Mouse (Mus musculus) neural tube, embryonic 14.5 days (tissue): ENCODE measurements around the gene Prr19. TPM values are rescaled to one million over a fixed set of nuclear protein-coding genes. Genes with fewer than 3 reads are reported as not detected.
"Not testable (repeated sequence)": the region's sequence is repeated elsewhere in the genome, so short reads cannot be mapped to it uniquely, and the experiment has no call there.

Experiments
- ATAC-seq: fragments of 200-750 bp; cut with Nextera tagmentation; 2 replicates; pipeline ENCODE4 v1.8.0; 2017; ENCODE audit warnings: low read depth, mild to moderate bottlenecking, moderate TSS enrichment, moderate library complexity
- H3K27ac ChIP-seq: fragments of 300-500 bp; sonication (generic); 2 replicates; pipeline ENCODE4 v1.5.1; 2014; ENCODE audit warnings: low read depth, mild to moderate bottlenecking, control low read depth, low read length, moderate library complexity, mixed read lengths
- H3K27me3 ChIP-seq: fragments of 300-500 bp; sonication (generic); 2 replicates; pipeline ENCODE4 v1.6.1; 2014; ENCODE audit warnings: low read length; ENCODE audit not compliant: control insufficient read depth, insufficient read depth
- H3K36me3 ChIP-seq: fragments of 300-500 bp; sonication (generic); 2 replicates; pipeline ENCODE4 v1.6.1; 2014; ENCODE audit warnings: low read length, mixed read lengths; ENCODE audit not compliant: control insufficient read depth, insufficient read depth
- H3K4me1 ChIP-seq: fragments of 300-500 bp; sonication (generic); 2 replicates; pipeline ENCODE4 v1.6.1; 2014; ENCODE audit warnings: low read length; ENCODE audit not compliant: control insufficient read depth, insufficient read depth
- H3K4me2 ChIP-seq: fragments of 300-500 bp; sonication (generic); 2 replicates; pipeline ENCODE4 v1.6.1; 2014; ENCODE audit warnings: mild to moderate bottlenecking, low read depth, low read length, control low read depth
- H3K4me3 ChIP-seq: fragments of 300-500 bp; sonication (generic); 2 replicates; pipeline ENCODE4 v1.5.1; 2014; ENCODE audit warnings: low read depth, low read length, control low read depth, mixed read lengths
- H3K9ac ChIP-seq: fragments of 300-500 bp; sonication (generic); replicated peaks from 2 replicates; pipeline ENCODE4 v1.6.1; 2014; ENCODE audit warnings: low read depth, mild to moderate bottlenecking, control low read depth, low read length, mixed read lengths
- H3K9me3 ChIP-seq: fragments of 300-500 bp; sonication (generic); 2 replicates; pipeline ENCODE4 v1.6.1; 2016; ENCODE audit warnings: low read length; ENCODE audit not compliant: control insufficient read depth
- WGBS: fragments of 180-500 bp; shearing (Covaris S2); extraction: QIAGEN DNeasy Blood & Tissue Kit; methylation state at CpG from one replicate; pipeline ENCODE4 v1.1.7; 2014; 5-methylcytosine and 5-hydroxymethylcytosine counted together
- polyA plus RNA-seq: library from polyadenylated mRNA; unstranded; fragments of >200 nt; fragmentation: Nextera tagmentation; extraction: Ambion mirVana; gene quantifications from 2 replicates; pipeline ENCODE4 v1.2.1, GENCODE M21; 2014

Gene Prr19
- 2.7 and 4.3 TPM in 2 replicates for polyA plus RNA-seq

DNA sequence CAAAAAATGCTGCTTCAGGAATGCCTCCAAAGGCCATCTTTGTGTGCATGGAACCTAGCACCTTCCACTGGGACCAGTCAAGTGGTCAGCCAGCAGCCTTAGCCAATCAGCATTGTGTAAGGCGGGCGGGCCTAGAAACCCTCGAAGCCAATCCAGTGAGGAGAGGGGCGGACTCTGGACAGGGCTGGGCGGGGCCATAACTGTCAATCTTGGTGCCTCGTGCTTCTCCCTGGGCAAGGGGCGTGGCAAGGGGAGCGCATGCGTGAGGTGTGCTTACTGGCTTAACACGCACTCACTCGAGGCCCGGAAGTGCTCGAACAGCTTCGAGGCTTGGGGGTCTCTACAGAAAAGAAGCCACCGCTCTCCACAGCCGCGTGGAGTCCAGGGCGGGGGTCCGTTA is at the start of gene Prr19:
Gene Prr19 (plus strand): TSS at position 349 of the 400 bp plus-strand sequence.
- peaks cover 16% of the 10 kb centered on the region for H3K4me1 ChIP-seq
- H3K9ac ChIP-seq, result no peak within 1 kb of the TSS
- ATAC-seq, result no peak
- no peaks in the 10 kb centered on the region for H3K9me3 ChIP-seq
- no peak within 1 kb of the TSS for H3K27ac ChIP-seq
- H3K4me3 ChIP-seq, result no peak within 1 kb of the TSS
- H3K36me3 ChIP-seq, result no peaks in the 10 kb centered on the region
- 58% methylated on average over 19 of the region's 19 CpGs for WGBS
- H3K4me2 ChIP-seq, result peak within 1 kb of the TSS; percentile 4; the same call in 1 of the 2 replicates
- no peaks in the 10 kb centered on the region for H3K27me3 ChIP-seq

DNA sequence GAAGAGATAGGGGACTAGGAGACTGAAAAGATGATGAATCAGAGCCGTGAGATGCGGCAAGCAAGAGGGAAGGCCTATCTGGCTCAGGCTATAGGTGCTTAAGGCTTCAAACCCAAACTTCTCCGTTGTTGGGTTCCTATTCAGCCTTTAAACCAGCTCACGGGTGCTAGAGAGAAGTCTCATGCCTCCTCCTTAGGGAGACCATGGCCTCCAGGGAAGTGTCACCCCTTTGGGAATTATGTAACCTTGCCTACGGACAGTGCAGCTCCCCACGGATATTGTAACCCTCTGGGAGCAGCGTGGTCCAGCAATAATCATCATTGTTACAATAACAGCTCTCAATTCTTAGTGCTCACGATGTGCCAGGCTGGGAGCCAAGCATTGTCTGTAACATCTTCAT is 49.4 kb upstream of the Prr19 start:
- H3K4me1 ChIP-seq, result peaks cover 15% of the 10 kb centered on the region
- peak overlapping the region; percentile 71 for H3K4me3 ChIP-seq
- H3K27ac ChIP-seq, result peak overlapping the region; percentile 70
- ATAC-seq, result no peak
- peak overlapping the region; percentile 99 for H3K4me2 ChIP-seq
- H3K9ac ChIP-seq, result peak overlapping the region; percentile 48
- H3K27me3 ChIP-seq, result no peaks in the 10 kb centered on the region
- no peaks in the 10 kb centered on the region for H3K36me3 ChIP-seq
- WGBS, result 9% methylated on average over 8 of the region's 8 CpGs
- H3K9me3 ChIP-seq, result no peaks in the 10 kb centered on the region

GRCm38 (mm10) chr7:25261896-25262295 is 39.3 kb upstream of the Prr19 start:
- H3K27ac ChIP-seq, result no peak overlapping the region
- H3K4me2 ChIP-seq, result no peak overlapping the region
- ATAC-seq, result no peak
- H3K9ac ChIP-seq, result no peak overlapping the region
- no peaks in the 10 kb centered on the region for H3K27me3 ChIP-seq
- H3K9me3 ChIP-seq, result no peaks in the 10 kb centered on the region
- 0 out of 2 replicates have a peak, but pooled peaks cover under 1% of the 10 kb centered on the region for H3K4me1 ChIP-seq
- 75% methylated on average over 1 of the region's 1 CpGs for WGBS
- no peak overlapping the region for H3K4me3 ChIP-seq
- no peaks in the 10 kb centered on the region for H3K36me3 ChIP-seq

DNA sequence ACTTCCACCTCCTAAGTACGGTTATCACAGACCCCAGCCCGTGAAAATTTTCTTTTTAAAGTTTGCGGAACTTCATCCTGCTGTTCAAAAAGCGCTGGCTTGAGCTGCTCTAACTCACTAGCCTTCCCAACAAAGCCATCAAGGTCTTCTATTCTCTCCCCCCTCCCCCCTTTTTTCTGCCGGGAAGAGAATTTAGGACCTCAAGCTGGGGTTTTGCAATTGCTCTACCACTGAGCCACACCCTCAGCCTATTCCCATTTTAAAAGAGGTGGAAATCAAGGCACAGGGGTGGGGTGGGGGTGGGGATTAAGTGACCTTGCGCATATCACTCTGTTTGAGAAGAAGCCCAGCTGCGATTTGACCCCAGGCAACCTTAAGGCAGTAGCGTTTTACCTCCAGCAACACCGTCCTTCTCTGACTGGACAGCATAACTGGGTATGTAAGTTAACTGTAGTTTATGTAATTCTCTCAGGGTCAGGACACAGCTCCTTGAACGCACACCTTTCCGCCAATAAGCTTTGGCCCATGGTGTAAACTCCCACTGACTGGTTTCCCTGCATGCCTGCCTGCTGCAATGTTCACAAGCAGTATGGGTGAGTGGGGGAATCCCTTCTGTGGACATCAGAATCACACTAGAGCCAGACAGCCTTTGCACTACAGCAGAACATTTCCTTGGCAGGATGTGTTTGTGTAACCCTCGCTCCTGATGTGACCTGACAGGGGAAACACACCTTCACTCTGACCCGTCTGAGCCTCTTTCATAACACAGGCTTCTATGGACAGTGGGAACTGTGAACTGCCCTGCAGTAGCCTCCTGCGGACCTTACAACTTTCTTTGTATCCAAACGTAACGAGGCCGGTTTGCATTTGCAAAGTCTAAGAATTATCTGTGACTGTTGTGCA is 37.0 kb upstream of the Prr19 start:
- no peak for ATAC-seq
- Histone ChIP-seq H3K9ac (no peak overlapping the region), H3K27ac (no peak overlapping the region), H3K36me3 (no peaks in the 10 kb centered on the region), H3K4me2 (no peak overlapping the region), H3K4me1 (peaks cover 7% of the 10 kb centered on the region; the same call in 1 of the 2 replicates), H3K9me3 (no peaks in the 10 kb centered on the region), H3K27me3 (no peaks in the 10 kb centered on the region), H3K4me3 (no peak overlapping the region)
- 25% methylated on average over 17 of the region's 17 CpGs for WGBS

- H3K36me3 ChIP-seq, H3K4me2 ChIP-seq, H3K27ac ChIP-seq, H3K9me3 ChIP-seq, ATAC-seq, H3K27me3 ChIP-seq, H3K9ac ChIP-seq, H3K4me3 ChIP-seq: not testable (repeated sequence)
- H3K4me1 ChIP-seq, result peaks cover 18% of the 10 kb centered on the region; the same call in 1 of the 2 replicates
- WGBS, result 95% methylated on average over 5 of the region's 5 CpGs
Measured at GRCm38 (mm10) chr7:25265743-25266142, 35.5 kb upstream of the Prr19 start.

GRCm38 (mm10) chr7:25266180-25266962 is 34.8 kb upstream of the Prr19 start:
- H3K9ac ChIP-seq, result no peak overlapping the region
- ATAC-seq, result no peak
- no peaks in the 10 kb centered on the region for H3K9me3 ChIP-seq
- H3K27ac ChIP-seq, result no peak overlapping the region
- peaks cover 3% of the 10 kb centered on the region; the same call in 1 of the 2 replicates for H3K36me3 ChIP-seq
- no peaks in the 10 kb centered on the region for H3K27me3 ChIP-seq
- WGBS, result 90% methylated on average over 8 of the region's 8 CpGs
- H3K4me3 ChIP-seq, result no peak overlapping the region
- peak overlapping the region; percentile 47; the same call in 1 of the 2 replicates for H3K4me2 ChIP-seq
- peaks cover 18% of the 10 kb centered on the region; the same call in 1 of the 2 replicates for H3K4me1 ChIP-seq

DNA sequence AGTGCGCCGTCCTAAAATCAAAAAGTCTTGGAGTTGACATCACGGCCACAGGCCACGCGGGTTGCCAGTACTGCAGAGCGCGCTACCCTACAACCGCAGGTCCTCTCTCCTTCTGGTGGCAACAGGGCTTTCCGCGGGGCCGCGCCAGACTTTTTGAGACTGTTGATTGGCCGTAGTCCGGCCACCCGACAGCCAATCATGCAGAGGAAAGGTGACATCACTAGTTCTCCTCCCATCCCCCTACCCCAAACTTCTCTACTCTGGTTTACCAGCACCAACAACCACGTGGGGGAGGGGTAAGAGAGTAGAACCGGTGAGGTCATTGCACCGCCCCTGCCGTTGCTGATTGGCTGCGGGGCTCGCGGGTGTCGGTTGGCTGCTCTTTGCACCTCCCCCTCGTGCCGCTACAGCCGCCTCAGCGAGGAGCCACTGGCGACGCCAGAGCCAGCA is 33.9 kb upstream of the Prr19 start, which contains the start of gene Cic:
Gene Cic (plus strand): TSS at position 404 of the 450 bp plus-strand sequence.
- Histone ChIP-seq H3K27ac (peak within 1 kb of the TSS; percentile 90), H3K4me1 (peaks cover 18% of the 10 kb centered on the region; the same call in 1 of the 2 replicates), H3K4me2 (peak within 1 kb of the TSS; percentile 83), H3K9me3 (no peaks in the 10 kb centered on the region), H3K4me3 (peak within 1 kb of the TSS; percentile 69), H3K9ac (peak within 1 kb of the TSS; percentile 81), H3K27me3 (no peaks in the 10 kb centered on the region), H3K36me3 (peaks cover 9% of the 10 kb centered on the region; the same call in 1 of the 2 replicates)
- ATAC-seq, result peak; percentile 87
- WGBS, result under 1% methylated on average over 29 of the region's 29 CpGs

GRCm38 (mm10) chr7:25267751-25268463 is 33.3 kb upstream of the Prr19 start:
- Histone ChIP-seq H3K27ac (peak overlapping the region; percentile 90), H3K4me1 (peaks cover 18% of the 10 kb centered on the region; the same call in 1 of the 2 replicates), H3K9me3 (no peaks in the 10 kb centered on the region), H3K4me2 (peak overlapping the region; percentile 83), H3K9ac (peak overlapping the region; percentile 81), H3K27me3 (no peaks in the 10 kb centered on the region), H3K4me3 (peak overlapping the region; percentile 69), H3K36me3 (peaks cover 10% of the 10 kb centered on the region; the same call in 1 of the 2 replicates)
- peak; percentile 96 for ATAC-seq
- WGBS, result under 1% methylated on average over 33 of the region's 33 CpGs
